Comparison of ENCODE assay signal across 9 mouse cellular contexts in the genomic region with DNA sequence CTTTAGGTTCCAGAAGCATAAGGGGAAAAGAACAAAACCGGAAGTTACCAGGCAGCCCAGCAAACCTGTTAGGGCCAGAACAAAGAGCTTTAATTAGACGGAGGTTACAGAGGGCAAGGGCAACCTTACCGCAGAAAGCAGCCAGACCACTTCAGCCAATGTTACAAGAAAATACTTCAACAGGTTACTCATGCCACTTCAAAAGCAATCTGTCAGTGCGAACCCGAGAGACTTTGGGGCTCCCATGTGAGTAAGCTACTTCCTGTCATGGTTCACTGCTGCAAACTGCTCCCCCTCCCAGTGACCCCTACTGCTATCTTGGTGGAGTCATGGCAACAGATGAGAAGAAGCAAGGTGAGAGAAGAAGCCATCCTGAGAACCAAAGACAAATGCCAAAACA. TPM values are rescaled to one million over a fixed set of nuclear protein-coding genes. Genes with fewer than 3 reads are reported as not detected.
DNase-seq lines count a peak whose midpoint lies in the region; TF ChIP-seq lines count a peak whose summit lies in the region.
"Had no signal": no experiment of that assay in that cellular context is flagged by ENCODE, and none has a peak within 500 bp of the region (broad histone marks: within the 10 kb centered on the region; RNA-seq: fewer than 3 reads in every experiment).

No protein-coding gene starts in this region.

- H3K36me3 ChIP-seq in limb, embryonic 10.5 days, result 0 out of 2 replicates have a peak, but pooled peaks cover 3% of the 10 kb centered on the region
- H3K36me3 ChIP-seq in small intestine, adult 2 months (ENCODE audit: control insufficient read depth, insufficient read depth, low read length), result no peaks in the 10 kb centered on the region
- H3K36me3 ChIP-seq: liver, embryonic 13.5 days had no signal

- DNase-seq in gastrocnemius, adult 2 months, result no peak
- no peak for DNase-seq in gastrocnemius, postnatal 25 days
- DNase-seq in embryo, embryonic 9.5 days (ENCODE audit: extremely low spot score), result peak; percentile 17
- DNase-seq in limb, embryonic 10.5 days (ENCODE audit: low spot score), result peak; percentile 44
- no peak for DNase-seq in right cerebral cortex, postnatal 4 days
- DNase-seq in adipocyte (ENCODE audit: low spot score), result no peak
- no peak for DNase-seq in cerebellum, postnatal 4 days (ENCODE audit: low spot score in 2 of 2)
- DNase-seq: liver, embryonic 13.5 days had no signal

- H3K9me3 ChIP-seq in limb, embryonic 10.5 days (replicated peaks), result no peaks in the 10 kb centered on the region
- H3K9me3 ChIP-seq: liver, embryonic 13.5 days had no signal

- 11% methylated on average over 5 of the region's 5 CpGs for WGBS in limb, embryonic 10.5 days
- WGBS in small intestine, adult 2 months, result 40% methylated on average over 5 of the region's 5 CpGs

- no peak for TF ChIP-seq CTCF in gastrocnemius, adult 2 months (IDR thresholded peaks at IDR 0.05)
- TF ChIP-seq CTCF in small intestine, adult 2 months (IDR thresholded peaks at IDR 0.05; ENCODE audit: extremely low read depth, insufficient read length, insufficient replicate concordance, low read depth, low read length), result no peak

- intact Hi-C loops in gastrocnemius, adult 2 months (cut with DNase I), result no loop called here

- peaks cover 16% of the 10 kb centered on the region for H3K4me1 ChIP-seq in limb, embryonic 10.5 days
- H3K4me1 ChIP-seq in small intestine, adult 2 months (ENCODE audit: control insufficient read depth, insufficient read depth, insufficient read length, low read length), result peaks cover 12% of the 10 kb centered on the region

- H3K27me3 ChIP-seq in limb, embryonic 10.5 days (ENCODE audit: low read depth, poor library complexity, severe bottlenecking), result no peaks in the 10 kb centered on the region
- H3K27me3 ChIP-seq in small intestine, adult 2 months (ENCODE audit: control insufficient read depth, insufficient read depth, low read length), result no peaks in the 10 kb centered on the region
- H3K27me3 ChIP-seq: liver, embryonic 13.5 days had no signal

- peak overlapping the region; percentile 55 for H3K27ac ChIP-seq in gastrocnemius, adult 2 months
- peak overlapping the region; percentile 54 for H3K27ac ChIP-seq in limb, embryonic 10.5 days
- H3K27ac ChIP-seq in small intestine, adult 2 months (ENCODE audit: insufficient read depth, low read depth, low read length), result peak overlapping the region; percentile 16; the same call in 1 of the 2 replicates
- H3K27ac ChIP-seq: liver, embryonic 13.5 days had no signal

- no peak overlapping the region for H3K4me3 ChIP-seq in gastrocnemius, adult 2 months
- 0 out of 2 replicates have a peak overlapping the region, but pooled peaks have one; percentile 8 for H3K4me3 ChIP-seq in limb, embryonic 10.5 days
- no peak overlapping the region for H3K4me3 ChIP-seq in small intestine, adult 2 months (ENCODE audit: low read depth, low read length)
- H3K4me3 ChIP-seq: liver, embryonic 13.5 days had no signal

- TF ChIP-seq POLR2A in small intestine, adult 2 months (IDR thresholded peaks at IDR 0.05; ENCODE audit: low read depth, low read length), result no peak

RNA-seq across cellular contexts. Expression of a gene that starts 18.0 kb away (rescaled TPM):
- total RNA-seq in gastrocnemius, adult 2 months (2021), result 10 to 100 TPM; 15.0 to 23.0 TPM
- total RNA-seq in gastrocnemius, postnatal 25 days (2021), result 10 to 100 TPM; 19.7 to 25.8 TPM
- polyA plus RNA-seq in limb, embryonic 10.5 days (2016; fragmentation: Nextera tagmentation; extraction: Ambion mirVana), result 102 and 106 TPM in 2 replicates
- 6.0 and 13.4 TPM in 2 replicates for polyA plus RNA-seq in small intestine, adult 2 months (2012; rRNA removed)

Comparison
In these comparisons a context has a peak if more than half of its experiments do, and no peak if none do; other contexts are left out.
1. DNase-seq: peak in embryo, embryonic 9.5 days (single experiment) and limb, embryonic 10.5 days (single experiment); none in gastrocnemius, adult 2 months (single experiment), gastrocnemius, postnatal 25 days (single experiment), right cerebral cortex, postnatal 4 days (single experiment), adipocyte (single experiment) and cerebellum, postnatal 4 days (0 of 2).
2. Peak in every context shown above with its lines, with median percentiles within 50 percentile points of each other: H3K27ac ChIP-seq.